Mouse (Mus musculus) gastrocnemius, postnatal 10 days (tissue): ENCODE results near the gene Ercc6. TPM values are rescaled to one million over a fixed set of nuclear protein-coding genes. Genes with fewer than 3 reads are reported as not detected.

Experiments
- DNase-seq: peaks from one replicate; pipeline ENCODE4 v3.0.0; 2021; ENCODE audit warnings: mixed read lengths
- long read RNA-seq, 2 experiments: library from polyadenylated mRNA; stranded (forward); transcript quantifications; one replicate each; pipeline ENCODE4 v2.0.0; 2021
- total RNA-seq, 2 experiments: library from RNA; stranded (reverse); gene quantifications; 2 replicates each; pipeline ENCODE4 v1.2.3; 2021

Ercc6 gene
- total RNA-seq, result 1 to 10 TPM; 5.8 to 8.8 TPM
- long read RNA-seq, experiment 1, full-length matches to known transcripts, result 1 of 2 reads
- long read RNA-seq, experiment 1, partial matches to known transcripts, result 0 of 2 reads
- long read RNA-seq, experiment 1, other reads (novel, unspliced or antisense), result 1 of 2 reads
- long read RNA-seq, experiment 2, partial matches to known transcripts, result 1 of 3 reads
- long read RNA-seq, experiment 2, other reads (novel, unspliced or antisense), result 2 of 3 reads

GRCm38 (mm10) chr14:32513336-32514032 is at the start of gene Ercc6:
Gene Ercc6 (plus strand): TSS chr14:32513521.
- peak; percentile 97 for DNase-seq

- DNase-seq, result no peak
Observed at GRCm38 (mm10) chr14:32464601-32465505, 48.5 kb upstream of the Ercc6 start, which contains the start of gene Slc18a3. Gene Slc18a3 (minus strand): TSS chr14:32464850.

- no peak for DNase-seq
Observed at GRCm38 (mm10) chr14:32465506-32465870, 47.8 kb upstream of the Ercc6 start.

- no peak for DNase-seq
Observed at GRCm38 (mm10) chr14:32465889-32466288, 47.4 kb upstream of the Ercc6 start, which contains the start of gene Chat. Gene Chat (minus strand): TSS chr14:32465989.

- peak; percentile 73 for DNase-seq
Observed at GRCm38 (mm10) chr14:32467606-32468005, 45.7 kb upstream of the Ercc6 start.

- DNase-seq, result peak; percentile 44
Observed at GRCm38 (mm10) chr14:32472996-32473395, 40.3 kb upstream of the Ercc6 start.

GRCm38 (mm10) chr14:32476559-32476958 is 36.8 kb upstream of the Ercc6 start:
- no peak for DNase-seq

- no peak for DNase-seq
Observed at GRCm38 (mm10) chr14:32477581-32477980, 35.7 kb upstream of the Ercc6 start.

GRCm38 (mm10) chr14:32482061-32482460 is 31.3 kb upstream of the Ercc6 start:
- no peak for DNase-seq

GRCm38 (mm10) chr14:32492521-32492920 is 20.8 kb upstream of the Ercc6 start:
- no peak for DNase-seq

GRCm38 (mm10) chr14:32496115-32496850 is 17.0 kb upstream of the Ercc6 start:
- no peak for DNase-seq

- DNase-seq, result no peak
Observed at GRCm38 (mm10) chr14:32501303-32501702, 12.0 kb upstream of the Ercc6 start.

- no peak for DNase-seq
Observed at GRCm38 (mm10) chr14:32502764-32503688, 10.3 kb upstream of the Ercc6 start.

- DNase-seq, result no peak
Observed at GRCm38 (mm10) chr14:32503897-32504296, 9.4 kb upstream of the Ercc6 start.

GRCm38 (mm10) chr14:32506329-32506728 is 7.0 kb upstream of the Ercc6 start:
- no peak for DNase-seq

GRCm38 (mm10) chr14:32507216-32507615 is 6.1 kb upstream of the Ercc6 start:
- no peak for DNase-seq

- no peak for DNase-seq
Observed at GRCm38 (mm10) chr14:32508105-32508835, 5.1 kb upstream of the Ercc6 start.

GRCm38 (mm10) chr14:32509443-32509961 is 3.8 kb upstream of the Ercc6 start:
- DNase-seq, result no peak

GRCm38 (mm10) chr14:32512912-32513311 is 409 bp upstream of the Ercc6 start:
- no peak for DNase-seq

- no peak for DNase-seq
Observed at GRCm38 (mm10) chr14:32516086-32516485, 2.8 kb downstream of the Ercc6 start.
